Mouse (Mus musculus) T-helper 1 cell (primary cell): Measurements from ENCODE around the gene Olr1.
"Not testable (repeated sequence)": the region's sequence is repeated elsewhere in the genome, so short reads cannot be mapped to it uniquely, and the experiment has no call there.

Experiments used
- in situ Hi-C: fragments of 300-600 bp; cut with MboI, MseI; formaldehyde crosslinking; loops from one replicate; pipeline ENCODE4 v1.15.1; 2025; ENCODE audit warnings: high pct_unique_total_duplicates

Olr1 gene

DNA sequence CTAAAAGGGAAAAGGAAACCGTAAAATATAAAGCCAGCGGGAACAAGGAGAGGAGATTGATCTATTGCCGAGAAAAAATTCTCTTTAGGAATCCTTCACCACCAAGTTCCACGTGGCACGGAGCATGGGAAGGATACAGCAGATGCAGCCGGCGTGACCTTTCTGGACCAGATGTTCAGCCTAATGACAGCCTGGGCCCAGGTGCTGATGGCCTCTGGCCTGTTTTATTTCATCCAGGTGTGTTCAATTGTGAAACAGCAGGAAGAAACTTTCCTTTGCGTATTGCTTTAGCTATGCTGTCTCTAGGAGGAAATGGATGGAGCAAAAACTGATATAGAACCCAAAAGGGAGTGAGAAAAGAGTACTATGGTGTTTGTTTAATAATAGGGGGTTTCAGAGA lies 5.9 kb upstream of the Olr1 start:
- in situ Hi-C loops = loop anchor here (5.0 kb wide), 1 partner anchor 106 kb away; the partner anchor contains the start of gene Clec9a

DNA sequence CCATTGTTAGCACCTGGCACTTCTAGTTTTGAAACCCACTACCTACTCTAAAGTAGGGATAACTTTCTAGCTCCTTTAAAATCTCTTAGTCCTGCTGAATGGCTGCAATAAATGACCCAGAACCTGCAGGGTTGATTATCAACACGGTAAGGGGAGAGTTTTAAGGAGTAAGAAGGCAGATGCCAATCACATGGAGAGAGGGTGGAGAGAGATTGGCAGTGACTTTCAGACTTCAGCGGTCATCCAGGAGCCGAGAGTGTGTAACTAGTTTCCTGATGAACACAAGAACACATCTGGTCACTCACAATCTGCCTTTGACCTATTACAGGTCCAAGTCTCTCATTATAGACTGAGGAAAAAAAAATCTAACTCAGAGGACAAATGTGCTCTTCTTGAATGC lies 5.4 kb upstream of the Olr1 start, which contains the start of gene Tmem52b:
Gene Tmem52b, plus strand, starts transcription at position 189 of the 400 bp plus-strand sequence.
- in situ Hi-C loops = loop anchor here (5.0 kb wide), 1 partner anchor 105 kb away; the partner anchor contains the start of gene Clec9a

GRCm38 (mm10) chr6:129510120-129510911 lies 3.4 kb upstream of the Olr1 start:
- in situ Hi-C loops = loop anchor here (5.0 kb wide), 1 partner anchor 103 kb away; the partner anchor contains the start of gene Clec9a

DNA sequence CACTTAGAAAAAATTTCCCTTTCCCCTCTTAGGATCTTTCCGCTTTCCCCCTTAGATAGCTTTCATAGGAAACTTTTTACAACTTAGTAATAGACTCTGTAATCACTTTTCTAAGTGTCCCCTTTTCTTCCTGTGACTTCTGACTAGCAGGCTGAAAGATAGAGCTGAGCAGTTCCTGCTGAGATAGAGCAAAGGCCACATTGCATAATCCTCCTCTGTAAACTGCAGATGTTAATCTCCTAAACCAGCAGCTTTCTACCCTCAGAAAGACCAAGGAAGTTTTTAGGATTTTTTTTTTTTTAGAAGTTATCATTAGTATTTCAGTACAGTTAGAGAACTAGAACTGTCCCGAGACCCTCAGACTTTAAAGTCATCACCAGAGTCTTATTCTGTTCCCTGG lies 3.5 kb downstream of the Olr1 start:
- in situ Hi-C loops = no loop called here

DNA sequence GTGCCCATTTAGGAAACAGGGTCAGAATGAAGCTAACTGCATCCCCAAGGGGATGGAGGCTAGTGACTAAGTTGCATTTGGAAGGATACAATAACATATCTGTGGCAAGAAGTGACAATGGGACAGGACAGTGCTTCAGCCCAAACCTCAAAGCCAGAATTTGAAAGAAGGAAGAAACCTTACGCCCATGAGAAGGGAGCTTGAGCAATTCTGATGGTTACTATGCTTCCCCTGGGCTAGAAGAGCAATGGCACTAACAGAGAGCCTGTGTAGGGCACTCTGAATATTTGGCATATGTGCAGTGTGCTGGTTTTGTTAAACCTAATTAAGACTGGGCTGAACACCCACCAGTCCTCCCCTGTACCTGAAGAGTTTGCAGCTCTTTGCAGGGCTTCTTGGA lies 7.4 kb downstream of the Olr1 start:
- in situ Hi-C loops = not testable (repeated sequence)

- in situ Hi-C loops = no loop called here
Measured at GRCm38 (mm10) chr6:129497345-129498218, 9.4 kb downstream of the Olr1 start.

DNA sequence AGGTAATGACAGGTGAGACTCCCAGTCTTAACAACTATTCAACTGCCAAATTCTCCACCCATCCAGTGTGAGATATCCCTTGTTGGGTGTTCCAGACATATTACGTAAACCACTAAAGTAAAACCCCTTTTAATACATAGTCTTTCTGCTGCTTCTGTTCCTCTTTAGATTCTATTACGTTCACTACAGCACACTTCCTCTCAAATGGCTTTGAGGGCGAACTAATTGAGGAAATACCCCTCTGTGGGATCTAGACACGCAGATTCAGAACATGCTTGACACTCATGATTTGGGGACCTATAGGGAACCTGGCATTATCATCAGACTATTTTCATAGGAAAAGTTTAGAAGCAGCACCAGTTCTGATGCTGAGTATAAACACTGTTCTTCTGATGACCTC lies 12.0 kb downstream of the Olr1 start:
- in situ Hi-C loops = no loop called here

DNA sequence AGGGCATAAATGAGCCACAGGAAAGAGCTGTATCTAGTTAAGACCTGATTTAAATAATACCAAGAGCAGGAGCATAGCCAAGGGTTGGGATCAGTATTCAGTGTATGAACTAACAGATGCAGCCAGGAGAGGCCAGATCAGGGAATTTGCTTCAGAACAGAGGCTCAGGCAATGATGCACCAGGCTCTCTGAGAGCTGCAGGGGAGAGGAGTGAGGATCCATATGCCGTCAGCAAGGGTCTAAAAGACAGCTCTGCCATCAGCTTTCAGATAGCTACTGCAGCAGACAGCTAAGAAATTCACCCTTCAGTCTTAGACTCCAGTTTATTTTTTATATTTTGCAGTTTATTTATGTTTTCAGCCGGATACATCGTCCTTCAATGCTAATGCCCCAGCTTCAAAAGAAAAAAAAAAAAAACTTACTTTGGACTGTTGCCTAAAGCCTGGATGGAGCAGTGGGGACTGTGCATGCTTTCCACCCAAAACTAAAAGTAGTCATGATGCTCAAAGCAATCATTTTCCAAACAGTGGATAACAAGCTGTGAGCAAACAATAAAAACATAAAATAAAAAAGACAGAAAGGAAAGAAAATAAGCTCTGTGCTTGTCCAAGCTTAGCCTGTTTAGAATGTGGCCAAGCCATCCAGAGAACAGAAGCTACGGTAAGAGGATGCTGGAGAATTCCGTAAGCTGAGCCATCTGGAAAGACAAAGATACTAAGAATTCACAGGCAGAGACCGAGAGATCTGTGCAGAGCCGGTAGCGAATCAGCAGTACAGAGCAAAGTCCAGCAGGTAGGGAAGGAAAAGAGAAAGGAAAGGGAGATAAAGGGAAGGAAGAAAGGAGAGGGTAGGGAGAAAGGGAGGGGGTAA lies 26.6 kb downstream of the Olr1 start:
- in situ Hi-C loops = no loop called here

- in situ Hi-C loops = no loop called here
Measured at GRCm38 (mm10) chr6:129476404-129477126, 30.4 kb downstream of the Olr1 start.

- in situ Hi-C loops = no loop called here
Measured at GRCm38 (mm10) chr6:129472627-129473026, 34.3 kb downstream of the Olr1 start.

GRCm38 (mm10) chr6:129471386-129471785 lies 35.6 kb downstream of the Olr1 start:
- in situ Hi-C loops = no loop called here

DNA sequence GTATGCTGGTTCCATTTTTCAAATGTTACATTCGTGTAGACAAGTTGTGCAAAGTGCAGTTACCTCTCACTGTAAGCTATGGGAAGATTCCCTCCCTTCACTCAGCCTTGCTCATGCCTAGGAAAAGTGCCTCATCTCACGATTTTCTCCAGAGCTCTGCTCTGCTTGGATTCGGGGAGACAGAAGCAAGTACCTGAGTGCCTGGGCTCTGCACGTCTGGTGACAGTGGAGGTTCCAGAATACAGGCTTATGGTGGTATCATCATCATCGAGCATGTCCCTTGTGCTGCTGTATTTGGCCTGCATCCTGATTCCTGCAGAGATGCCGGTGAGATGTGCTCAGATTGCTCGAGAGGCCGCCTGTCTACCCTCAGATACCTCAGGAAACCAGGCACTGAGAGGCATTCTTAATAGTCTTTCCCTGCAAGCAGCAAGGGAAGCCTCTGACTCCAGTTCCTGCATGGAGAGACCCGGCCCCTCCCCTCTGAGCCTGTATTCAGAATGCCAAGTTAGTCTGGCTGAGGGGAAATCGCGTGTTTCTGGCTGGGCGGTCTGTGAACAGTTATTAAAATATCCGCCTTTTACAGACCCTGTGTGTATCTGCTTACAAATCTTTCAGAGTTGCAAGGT lies 55.4 kb downstream of the Olr1 start, which contains the start of gene Clec1a:
Gene Clec1a, minus strand, starts transcription at position 590 of the 629 bp plus-strand sequence.
- in situ Hi-C loops = no loop called here

DNA sequence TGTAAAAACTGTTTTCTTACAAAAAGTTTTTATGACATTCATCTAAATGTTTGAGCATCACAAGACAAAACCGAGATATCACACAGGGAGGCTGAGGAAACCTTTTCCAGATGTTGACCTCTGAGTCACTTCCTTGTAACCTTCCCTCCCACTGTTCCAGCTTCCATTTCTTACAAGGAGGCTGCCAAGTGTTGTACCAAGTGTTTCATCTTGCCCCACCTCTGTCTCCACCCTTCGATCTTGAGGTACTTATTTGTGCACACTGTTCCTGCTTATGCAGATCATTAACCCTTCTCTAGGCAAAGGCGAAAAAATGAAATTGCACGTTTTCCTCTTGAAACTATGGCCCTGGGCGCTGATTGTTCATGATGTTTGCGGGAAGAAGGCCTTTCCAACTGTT lies 57.2 kb downstream of the Olr1 start:
- in situ Hi-C loops = no loop called here

DNA sequence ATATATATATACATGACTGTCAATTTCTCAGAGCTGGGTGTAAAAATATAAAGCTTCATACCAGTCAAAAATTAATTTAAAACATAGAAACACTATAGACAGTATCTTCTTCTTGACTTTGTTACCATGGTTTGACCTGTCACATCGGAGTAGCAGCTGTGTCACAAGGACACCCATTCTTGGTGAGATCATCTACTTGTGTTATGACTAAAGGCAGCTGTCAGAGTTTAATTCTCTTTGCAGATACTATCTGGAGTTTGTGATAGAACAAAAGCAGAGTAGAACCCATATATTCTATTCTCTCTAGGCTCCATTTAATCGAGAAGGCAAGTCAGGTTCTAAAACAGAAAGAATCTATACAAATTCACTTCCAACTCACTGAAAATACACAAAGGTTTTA lies 68.9 kb downstream of the Olr1 start:
- in situ Hi-C loops = no loop called here

GRCm38 (mm10) chr6:129436025-129436424 lies 70.9 kb downstream of the Olr1 start:
- in situ Hi-C loops = no loop called here
